Mouse (Mus musculus): ENCODE measurements around the gene Gpatch4.

The Gpatch4 gene

GRCm38 (mm10) chr3:88030608-88031395, 12.1 kb upstream of the Gpatch4 start:
- DNase-seq (ENCODE audit: low spot score) = no peak

GRCm38 (mm10) chr3:88033506-88033905, 9.4 kb upstream of the Gpatch4 start:
- no peak for DNase-seq (ENCODE audit: low spot score)

- no peak for DNase-seq (ENCODE audit: low spot score)
Measured at GRCm38 (mm10) chr3:88035561-88036293, 7.2 kb upstream of the Gpatch4 start.

GRCm38 (mm10) chr3:88049532-88049931, 6.6 kb downstream of the Gpatch4 start:
- DNase-seq (ENCODE audit: low spot score) = no peak

- DNase-seq (ENCODE audit: low spot score) = no peak
Measured at GRCm38 (mm10) chr3:88057030-88057429, 14.1 kb downstream of the Gpatch4 start.

- peak; percentile 79 for DNase-seq (ENCODE audit: low spot score)
Measured at GRCm38 (mm10) chr3:88057902-88058696, 15.2 kb downstream of the Gpatch4 start, which contains the start of gene Naxe. Naxe (minus strand) TSS chr3:88058495.

GRCm38 (mm10) chr3:88068386-88068785, 25.5 kb downstream of the Gpatch4 start:
- DNase-seq (ENCODE audit: low spot score) = no peak

- DNase-seq (ENCODE audit: low spot score) = peak; percentile 93
Measured at GRCm38 (mm10) chr3:88071783-88072182, 28.9 kb downstream of the Gpatch4 start.

- DNase-seq (ENCODE audit: low spot score) = no peak
Measured at GRCm38 (mm10) chr3:88073631-88074030, 30.7 kb downstream of the Gpatch4 start.

GRCm38 (mm10) chr3:88074351-88074750, 31.4 kb downstream of the Gpatch4 start:
- DNase-seq (ENCODE audit: low spot score) = no peak

- no peak for DNase-seq (ENCODE audit: low spot score)
Measured at GRCm38 (mm10) chr3:88074766-88075165, 31.9 kb downstream of the Gpatch4 start.

GRCm38 (mm10) chr3:88077441-88077840, 34.5 kb downstream of the Gpatch4 start:
- no peak for DNase-seq (ENCODE audit: low spot score)

GRCm38 (mm10) chr3:88078204-88078603, 35.3 kb downstream of the Gpatch4 start, which contains the start of gene Ttc24:
Ttc24 (minus strand) TSS chr3:88078304.
- no peak for DNase-seq (ENCODE audit: low spot score)

- peak; percentile 79 for DNase-seq (ENCODE audit: low spot score)
Measured at GRCm38 (mm10) chr3:88081345-88082223, 38.7 kb downstream of the Gpatch4 start, which contains the start of gene Iqgap3. Iqgap3 (plus strand) TSS chr3:88081971.

- DNase-seq (ENCODE audit: low spot score) = no peak
Measured at GRCm38 (mm10) chr3:88082224-88082618, 39.3 kb downstream of the Gpatch4 start.

- no peak for DNase-seq (ENCODE audit: low spot score)
Measured at GRCm38 (mm10) chr3:88082663-88083062, 39.8 kb downstream of the Gpatch4 start.

GRCm38 (mm10) chr3:88084001-88084400, 41.1 kb downstream of the Gpatch4 start:
- no peak for DNase-seq (ENCODE audit: low spot score)

GRCm38 (mm10) chr3:88085459-88085858, 42.6 kb downstream of the Gpatch4 start:
- no peak for DNase-seq (ENCODE audit: low spot score)

GRCm38 (mm10) chr3:88087688-88088087, 44.8 kb downstream of the Gpatch4 start:
- no peak for DNase-seq (ENCODE audit: low spot score)

GRCm38 (mm10) chr3:88090106-88090505, 47.2 kb downstream of the Gpatch4 start:
- DNase-seq (ENCODE audit: low spot score) = no peak

GRCm38 (mm10) chr3:88090616-88091015, 47.7 kb downstream of the Gpatch4 start:
- DNase-seq (ENCODE audit: low spot score) = no peak
